Mouse (Mus musculus): Measurements from ENCODE around the gene Ddx39.

The Ddx39 gene

DNA sequence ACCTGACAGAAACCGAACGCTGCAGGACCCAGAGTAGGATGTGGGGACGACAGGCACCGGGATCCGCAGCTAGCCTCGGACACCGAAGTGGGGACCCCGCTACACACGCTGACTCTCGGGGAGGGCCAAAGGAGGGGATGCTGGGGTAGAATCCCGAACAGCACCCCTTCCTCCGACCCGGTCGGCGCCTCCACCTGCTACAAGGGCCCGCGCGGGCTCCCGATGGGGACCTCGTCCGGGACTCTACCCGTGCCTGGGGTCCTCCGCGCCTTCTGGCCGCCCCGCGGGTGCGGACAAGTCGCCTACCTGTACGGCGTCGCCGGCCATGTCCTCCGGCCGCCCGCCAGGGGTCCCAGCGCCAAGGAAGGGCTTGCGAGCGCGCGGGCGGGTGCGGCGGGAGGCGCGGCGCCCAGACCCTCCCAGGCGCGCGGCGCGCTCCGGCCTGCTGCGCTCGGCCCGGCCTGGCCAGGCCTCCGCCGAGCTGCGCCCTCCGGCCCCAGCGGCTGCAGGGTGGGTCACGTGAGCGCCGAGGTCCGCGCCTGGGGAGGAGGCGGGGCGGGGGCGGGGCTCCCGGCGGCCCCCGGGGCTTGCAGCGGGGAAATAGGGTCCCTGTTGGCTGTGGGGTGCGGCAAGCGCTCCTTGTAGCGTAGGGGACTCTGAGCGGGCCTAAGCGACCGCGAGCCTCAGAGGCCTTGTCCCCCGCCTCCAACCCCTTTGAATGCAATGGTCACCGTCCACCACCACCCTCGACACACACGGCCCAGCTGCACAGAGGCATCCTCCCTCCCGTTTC, 16.1 kb upstream of the Ddx39 start, which contains the start of gene Pkn1:
Gene Pkn1, minus strand, starts transcription at position 519 of the 793 bp plus-strand sequence.
- peak; percentile 68 to 82 for DNase-seq (ENCODE audit: low spot score in 2 of 2)

DNA sequence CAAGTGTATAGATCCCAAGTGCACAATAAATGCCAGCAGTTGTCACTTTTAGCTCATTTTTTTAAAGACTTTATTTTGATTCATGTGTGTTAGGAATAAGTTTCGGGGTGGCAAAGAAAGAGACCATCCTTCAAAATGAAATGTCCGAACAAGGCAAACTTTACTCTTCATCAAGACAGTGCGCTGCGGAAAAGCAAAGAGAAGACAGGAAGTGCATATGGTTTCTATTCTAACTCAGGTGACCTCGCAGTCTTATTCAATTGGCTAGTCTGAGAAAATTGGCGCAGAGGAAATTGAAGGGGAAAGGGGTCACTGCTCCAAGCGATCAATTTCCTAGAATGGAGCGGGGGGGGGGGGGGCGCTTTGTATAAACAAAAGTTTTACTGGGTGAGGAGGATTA, 15.4 kb upstream of the Ddx39 start:
- no peak for DNase-seq (ENCODE audit: low spot score in 2 of 2)

DNA sequence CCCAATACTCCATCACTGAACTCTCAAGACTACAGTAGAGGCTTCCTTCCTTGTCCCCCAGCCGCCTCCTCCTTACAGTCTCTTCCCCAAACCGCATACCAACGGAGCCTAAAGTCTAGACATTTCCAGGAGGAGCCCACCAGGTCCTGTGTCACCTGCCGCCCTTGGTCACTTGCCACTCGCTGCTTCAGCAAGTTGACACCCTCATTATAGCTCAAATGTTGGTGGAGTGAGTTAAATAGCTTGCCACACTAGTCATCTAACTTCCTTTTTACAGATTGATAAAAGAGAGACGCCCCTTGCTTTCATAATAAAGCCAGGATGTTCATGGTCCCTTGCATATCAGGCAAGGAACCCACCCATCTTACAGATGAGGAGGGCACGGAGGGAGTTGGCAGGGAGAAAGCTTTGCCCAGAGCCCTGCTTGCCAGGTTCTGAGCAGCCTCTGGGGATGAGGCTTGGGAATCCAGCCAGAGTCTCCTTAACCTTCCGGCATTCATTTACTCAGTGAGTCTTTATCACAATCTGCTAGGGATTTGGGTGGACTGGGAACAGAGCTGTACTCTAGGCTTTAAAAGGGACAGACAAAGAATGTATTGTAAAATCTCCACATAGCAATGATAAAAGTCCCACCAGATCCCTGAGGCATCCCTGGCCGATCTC, 14.4 kb upstream of the Ddx39 start:
- DNase-seq (ENCODE audit: low spot score in 2 of 2): no peak

DNA sequence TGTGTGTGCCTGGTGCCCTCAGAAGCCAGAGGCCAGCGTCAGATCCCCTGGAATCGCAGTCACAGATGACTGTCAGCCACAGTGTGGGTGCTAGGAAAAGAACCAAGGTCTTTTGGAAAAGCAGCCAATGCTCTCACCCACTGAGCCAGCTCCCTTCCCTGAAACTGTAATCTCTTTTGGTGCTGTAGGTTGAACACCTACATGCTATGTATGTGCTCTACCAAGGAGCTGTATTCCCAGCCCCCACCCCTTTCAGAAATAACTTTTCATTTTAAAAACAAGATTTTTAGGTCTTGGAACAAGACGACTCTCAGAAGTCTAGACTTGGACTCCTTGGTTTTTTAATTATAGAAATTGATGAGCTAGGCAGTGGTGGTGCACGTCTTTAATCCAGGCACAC, 11.6 kb upstream of the Ddx39 start:
- DNase-seq (ENCODE audit: low spot score in 2 of 2): no peak

DNA sequence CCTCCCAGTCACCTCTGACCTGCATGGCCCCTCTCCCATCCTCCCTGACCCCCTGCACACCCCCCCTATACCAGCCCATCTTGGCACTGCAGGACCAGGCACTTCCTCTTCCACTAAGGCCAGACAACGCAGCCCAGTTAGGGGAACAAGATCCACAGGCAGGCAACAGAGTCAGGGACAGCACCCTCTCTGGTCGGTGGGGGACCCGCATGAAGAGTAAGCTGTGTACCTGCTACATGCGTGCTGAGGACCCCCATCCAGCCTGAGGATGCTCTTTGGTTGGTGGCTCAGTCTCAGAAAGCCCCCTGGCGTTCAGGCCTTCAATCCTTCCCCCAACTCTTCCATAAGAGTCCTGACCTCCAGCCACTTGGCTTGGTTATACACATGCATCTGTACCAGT, 8.6 kb upstream of the Ddx39 start:
- DNase-seq (ENCODE audit: low spot score in 2 of 2): no peak

DNA sequence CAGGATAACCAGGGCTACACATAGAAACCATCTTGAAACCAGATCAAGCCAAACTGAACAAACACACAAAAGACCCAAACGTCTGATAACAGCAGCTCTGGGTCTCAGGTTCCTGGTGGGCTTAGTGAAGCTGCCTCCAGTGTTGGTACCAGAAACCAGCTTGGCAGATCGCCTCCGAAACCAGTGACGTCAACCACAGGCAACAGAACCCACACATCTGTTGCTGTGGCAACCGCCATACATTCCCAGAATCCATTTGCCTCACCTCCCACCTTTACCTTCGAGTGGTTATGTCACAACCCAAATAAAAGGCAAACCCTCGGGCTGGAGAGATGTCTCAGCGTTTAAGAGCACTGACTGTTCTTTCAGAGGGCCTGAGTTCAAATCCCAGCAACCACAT, 7.4 kb upstream of the Ddx39 start:
- DNase-seq (ENCODE audit: low spot score in 2 of 2): no peak

DNA sequence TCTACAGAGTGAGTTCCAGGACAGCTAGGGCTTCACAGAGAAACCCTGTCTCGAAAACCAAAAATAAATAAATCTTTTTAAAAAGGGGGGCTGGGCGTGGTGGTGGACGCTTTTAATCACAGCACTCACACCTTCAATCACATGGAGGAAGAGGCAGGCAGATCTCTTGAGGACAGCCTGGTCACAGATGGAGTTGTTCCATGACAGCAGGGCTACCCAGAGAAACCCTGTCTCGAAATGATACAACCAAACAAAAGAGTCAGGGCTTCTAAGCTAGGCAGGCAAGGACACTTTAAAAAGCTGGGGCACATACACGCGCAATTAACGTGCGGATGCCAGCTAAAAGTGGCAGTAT, 324 bp upstream of the Ddx39 start:
- no peak for DNase-seq (ENCODE audit: low spot score in 2 of 2)

DNA sequence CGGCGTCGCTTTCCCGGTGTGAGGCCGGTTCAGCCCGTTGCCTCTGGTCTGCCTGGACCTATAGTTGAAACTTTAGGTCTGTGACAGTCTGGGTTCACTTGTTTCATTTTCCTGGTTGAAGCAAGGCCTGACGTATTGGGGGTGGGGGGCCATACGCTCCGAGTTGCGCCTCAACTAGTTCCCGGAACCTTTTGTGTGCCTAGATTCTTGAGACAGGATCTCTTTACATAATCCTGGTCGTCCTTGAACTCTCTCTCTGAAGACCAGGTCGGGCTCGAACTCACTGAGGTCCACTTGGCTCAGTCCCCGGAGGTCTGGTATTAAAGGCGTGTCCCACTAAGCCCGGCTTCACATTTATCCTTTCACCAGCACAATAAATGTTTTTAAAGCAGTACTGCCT, 794 bp downstream of the Ddx39 start:
- no peak for DNase-seq (ENCODE audit: low spot score in 2 of 2)

DNA sequence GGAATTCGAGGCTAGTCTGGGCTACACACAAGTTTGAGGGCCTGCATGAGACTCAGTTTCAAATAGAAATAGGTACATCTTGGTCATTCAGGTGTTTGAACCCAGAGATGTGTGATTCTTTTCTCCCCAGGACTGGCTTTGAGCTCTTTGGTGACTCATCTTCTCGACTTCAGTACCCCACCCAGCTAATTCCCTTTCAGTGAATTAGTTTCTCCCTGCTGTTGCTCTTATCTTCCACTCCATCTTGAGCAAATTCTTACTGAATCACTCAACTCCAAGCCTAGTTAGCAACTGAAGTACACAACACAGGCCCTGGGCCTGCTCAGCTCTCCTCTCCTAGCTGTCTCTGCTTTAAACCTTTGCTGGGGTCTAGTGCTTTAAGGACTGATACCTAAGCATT, 1.6 kb downstream of the Ddx39 start:
- no peak for DNase-seq (ENCODE audit: low spot score in 2 of 2)

DNA sequence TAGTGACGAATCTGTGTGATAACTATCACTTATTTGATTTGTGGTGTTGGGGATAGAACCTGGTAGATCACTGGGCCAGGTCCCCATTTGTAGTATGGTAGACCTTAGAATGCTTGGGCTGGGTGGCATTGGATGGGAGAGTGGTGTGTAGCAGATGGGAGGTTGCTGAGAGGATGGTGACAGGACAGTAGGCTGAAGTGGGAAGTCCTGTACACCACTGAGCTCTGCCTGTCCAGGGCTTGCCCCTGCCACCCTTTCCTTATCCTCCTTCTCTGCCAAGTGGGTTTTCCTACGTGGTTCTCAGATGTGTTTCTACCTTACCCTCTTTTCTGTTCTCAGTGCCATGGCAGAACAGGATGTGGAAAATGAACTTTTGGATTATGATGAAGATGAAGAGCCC, 4.1 kb downstream of the Ddx39 start:
- DNase-seq (ENCODE audit: low spot score in 2 of 2): no peak

DNA sequence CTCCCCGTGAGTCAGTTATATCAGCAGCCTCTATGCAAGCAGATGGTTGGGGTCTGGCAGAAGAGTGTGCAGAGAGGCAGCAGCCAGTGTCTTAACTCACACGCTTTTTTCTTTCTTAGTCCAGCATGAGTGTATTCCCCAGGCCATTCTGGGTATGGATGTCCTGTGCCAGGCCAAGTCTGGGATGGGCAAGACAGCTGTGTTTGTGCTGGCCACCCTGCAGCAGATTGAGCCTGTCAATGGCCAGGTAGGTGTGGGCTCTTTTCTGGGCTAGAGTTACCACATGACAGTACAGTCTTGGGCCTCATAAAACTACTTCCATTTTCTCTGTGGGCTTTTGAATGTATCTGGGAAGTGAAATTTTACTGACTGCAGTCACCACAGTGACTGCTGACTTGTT, 4.7 kb downstream of the Ddx39 start:
- DNase-seq (ENCODE audit: low spot score in 2 of 2): no peak

DNA sequence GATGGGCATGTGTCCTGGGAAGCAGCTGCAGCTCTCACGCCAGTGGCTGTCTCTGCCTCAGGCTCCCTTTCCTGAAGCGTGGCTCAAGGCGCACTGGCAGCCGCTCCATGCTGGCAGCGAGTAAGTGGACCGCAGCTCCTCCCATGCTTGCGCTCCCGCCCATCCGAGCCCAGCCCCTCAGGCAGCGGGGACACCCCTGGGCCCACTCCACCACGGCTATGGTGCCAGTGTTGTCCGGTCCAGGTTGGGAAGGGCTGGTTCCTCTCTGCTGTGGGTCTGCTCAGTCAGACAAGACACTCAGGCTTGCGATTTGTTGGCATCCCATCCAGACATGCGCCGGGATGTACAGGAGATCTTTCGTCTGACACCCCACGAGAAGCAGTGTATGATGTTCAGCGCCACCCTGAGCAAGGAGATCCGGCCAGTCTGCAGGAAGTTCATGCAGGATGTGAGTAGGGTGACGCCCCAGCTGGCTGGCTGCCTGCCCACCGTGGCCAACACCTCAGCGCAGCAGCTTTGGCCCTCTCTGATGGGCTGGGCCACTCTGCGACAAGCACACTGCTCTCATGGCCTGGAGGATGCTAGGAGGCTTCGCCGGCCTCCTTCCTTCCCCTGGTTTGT, 6.5 kb downstream of the Ddx39 start:
- peak in 1 of 2 experiments; percentile 48 for DNase-seq (ENCODE audit: low spot score in 2 of 2)

DNA sequence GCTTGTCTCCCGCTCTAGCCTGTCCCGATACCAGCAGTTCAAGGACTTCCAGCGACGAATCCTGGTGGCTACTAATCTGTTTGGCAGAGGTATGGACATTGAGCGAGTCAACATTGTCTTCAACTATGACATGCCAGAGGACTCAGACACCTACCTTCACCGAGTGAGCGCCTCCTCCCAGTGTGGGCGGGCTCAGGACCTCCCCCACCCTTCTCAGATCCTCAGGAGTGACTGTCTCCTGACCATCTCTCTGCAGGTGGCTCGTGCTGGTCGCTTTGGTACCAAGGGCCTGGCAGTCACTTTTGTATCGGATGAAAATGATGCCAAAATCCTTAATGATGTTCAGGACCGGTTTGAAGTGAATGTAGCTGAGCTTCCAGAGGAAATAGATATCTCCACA, 7.7 kb downstream of the Ddx39 start:
- DNase-seq (ENCODE audit: low spot score in 2 of 2): no peak

DNA sequence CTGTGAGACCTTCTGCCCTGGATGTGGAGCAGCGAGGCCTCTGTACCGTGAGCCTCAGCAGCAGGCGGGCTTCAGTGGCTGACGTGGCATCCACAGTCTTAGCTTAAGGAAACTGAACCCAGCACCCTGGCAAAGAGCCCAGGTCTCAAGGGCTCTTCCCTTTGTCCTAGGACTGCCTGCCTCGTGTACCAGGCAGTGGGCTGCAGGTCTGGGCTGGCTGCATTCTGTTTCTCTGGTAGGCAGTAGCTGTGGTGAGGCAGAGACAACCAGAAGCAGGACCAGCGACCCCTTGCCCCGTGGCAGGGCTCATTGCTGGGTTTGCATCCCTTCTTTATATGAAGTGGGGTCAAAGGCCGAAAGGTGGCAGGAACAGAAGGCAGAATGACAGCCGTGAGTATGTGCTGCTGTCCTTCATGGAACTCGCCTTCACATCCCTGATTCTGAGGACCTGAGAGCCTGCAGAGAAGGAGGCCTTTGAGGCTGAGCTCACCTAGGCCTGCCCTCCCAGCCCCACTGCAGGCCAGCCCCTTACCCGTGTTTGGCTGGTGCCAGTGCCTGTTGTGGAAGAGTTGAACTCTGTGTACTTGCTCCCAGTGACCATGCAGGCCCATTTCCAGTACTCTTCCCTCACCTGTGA, 8.6 kb downstream of the Ddx39 start:
- DNase-seq (ENCODE audit: low spot score in 2 of 2): no peak

DNA sequence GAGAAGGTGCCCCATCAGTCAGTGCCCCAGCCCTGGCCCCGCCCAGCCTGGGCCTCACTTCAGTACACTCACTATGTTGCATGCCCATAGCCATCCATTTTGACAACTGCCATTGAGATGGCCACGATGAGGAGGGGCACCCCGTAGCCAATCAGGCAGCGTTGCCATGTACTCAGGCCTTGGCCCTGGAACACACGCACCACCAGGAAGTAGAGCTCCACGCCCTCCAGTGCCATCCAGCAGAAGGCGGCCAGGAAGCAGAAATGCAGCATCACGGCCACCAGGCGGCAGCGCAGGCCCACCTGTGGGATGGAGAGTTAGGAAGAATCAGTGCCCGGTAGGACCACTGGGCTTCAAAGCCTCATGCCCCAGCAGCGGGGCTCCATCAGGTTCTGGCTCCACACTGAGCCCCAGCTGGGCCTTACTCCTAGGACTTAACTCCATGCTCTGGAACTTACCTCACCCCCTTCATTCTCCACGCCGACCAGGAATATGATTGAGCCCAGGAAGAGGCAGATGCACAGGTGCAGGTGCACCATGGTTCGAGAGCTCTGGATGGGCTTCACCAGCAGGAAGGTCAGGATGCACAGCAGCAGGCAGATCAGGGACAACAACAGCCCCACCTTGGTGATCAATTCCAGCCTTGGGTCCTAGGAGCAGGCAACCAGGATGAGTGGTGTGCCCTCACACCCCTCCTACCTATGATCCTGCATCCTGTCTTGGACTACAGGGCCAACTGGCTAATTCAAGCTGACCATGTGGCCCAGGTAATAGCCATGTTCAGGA, 9.9 kb downstream of the Ddx39 start:
- DNase-seq (ENCODE audit: low spot score in 2 of 2): peak; percentile 73 to 80

DNA sequence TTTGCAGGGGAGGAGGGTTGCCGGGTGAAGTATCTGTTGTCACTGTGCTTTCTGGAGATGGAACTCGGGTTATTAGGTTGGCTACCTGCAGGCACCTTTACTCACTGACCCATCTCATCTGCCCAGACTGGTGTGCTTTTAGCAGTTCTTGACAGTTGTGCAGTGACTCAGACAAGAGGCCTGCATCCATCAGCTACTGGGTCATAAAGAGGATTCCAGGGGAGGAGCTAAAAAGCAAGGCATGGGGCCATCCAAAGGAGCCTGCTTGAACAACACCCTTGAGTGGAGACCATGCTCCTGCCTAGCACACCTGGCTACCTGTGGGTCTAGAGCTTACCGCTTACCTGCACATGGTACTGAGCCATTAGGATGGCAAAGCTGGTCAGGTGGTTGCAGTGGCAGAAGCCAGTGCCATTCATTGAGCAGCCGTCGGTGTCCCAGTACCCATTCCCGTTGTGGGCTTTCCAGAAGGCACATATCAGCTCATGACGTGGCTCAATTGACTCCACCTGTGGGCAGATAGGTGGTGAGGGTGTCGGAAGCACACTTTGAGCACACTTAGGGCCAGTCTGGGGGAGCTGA, 10.6 kb downstream of the Ddx39 start:
- DNase-seq (ENCODE audit: low spot score in 2 of 2): no peak

DNA sequence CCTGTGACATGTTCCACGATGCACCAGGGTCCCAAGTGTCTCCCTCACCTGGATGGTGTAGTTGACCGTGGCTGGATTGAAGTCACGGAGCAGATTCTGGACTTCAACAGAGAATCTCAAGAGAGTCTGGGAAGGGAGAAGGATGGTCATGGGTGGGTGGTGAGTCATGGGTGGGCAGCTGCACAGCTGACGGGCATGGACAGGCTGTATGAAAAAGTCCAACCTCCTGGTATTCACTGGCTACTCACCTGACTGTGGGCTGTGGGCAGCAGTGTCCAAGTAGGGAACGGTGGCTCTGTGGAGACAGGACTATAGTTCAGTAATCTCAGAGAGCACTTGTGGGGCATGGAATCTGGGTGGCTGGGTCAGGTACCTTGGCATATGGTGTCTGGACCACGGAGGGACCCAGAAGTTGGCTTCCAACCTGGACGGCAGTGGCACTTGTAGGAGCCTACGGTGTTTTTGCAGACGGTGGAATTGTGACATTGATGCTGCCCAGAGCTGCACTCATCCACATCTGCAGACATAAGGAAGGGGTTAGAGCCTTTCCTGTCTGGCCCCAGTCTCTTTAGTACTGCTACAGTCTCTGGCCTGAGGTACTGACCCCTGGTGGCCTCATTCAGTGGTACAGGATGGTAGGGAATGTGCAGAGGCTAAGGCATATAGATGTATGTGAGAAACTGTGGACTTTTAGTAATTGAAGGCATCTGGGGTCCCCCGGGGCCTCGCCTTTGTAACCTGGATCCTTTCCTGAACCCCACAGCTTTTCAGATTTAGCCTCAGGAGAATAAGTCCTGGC, 14.2 kb downstream of the Ddx39 start:
- no peak for DNase-seq (ENCODE audit: low spot score in 2 of 2)

DNA sequence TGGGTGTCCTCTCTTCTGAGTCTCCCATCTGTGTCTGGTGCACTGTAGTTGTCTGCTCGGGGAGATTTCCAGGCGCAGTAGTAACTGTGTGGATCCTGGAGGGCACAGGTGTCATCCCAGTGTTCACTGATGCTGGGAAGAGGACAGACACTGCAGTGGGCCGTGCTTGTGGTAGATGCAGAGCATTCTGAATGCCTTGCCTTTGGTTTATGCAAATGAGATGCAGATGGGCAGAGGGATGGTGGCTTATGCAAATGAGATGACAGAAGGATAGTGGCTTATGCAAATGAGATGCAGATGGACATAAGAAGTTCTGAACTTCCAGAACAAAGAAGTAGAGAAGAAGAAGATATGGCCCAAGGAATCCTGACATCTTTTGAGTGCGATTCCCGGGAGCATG, 16.9 kb downstream of the Ddx39 start:
- no peak for DNase-seq (ENCODE audit: low spot score in 2 of 2)

DNA sequence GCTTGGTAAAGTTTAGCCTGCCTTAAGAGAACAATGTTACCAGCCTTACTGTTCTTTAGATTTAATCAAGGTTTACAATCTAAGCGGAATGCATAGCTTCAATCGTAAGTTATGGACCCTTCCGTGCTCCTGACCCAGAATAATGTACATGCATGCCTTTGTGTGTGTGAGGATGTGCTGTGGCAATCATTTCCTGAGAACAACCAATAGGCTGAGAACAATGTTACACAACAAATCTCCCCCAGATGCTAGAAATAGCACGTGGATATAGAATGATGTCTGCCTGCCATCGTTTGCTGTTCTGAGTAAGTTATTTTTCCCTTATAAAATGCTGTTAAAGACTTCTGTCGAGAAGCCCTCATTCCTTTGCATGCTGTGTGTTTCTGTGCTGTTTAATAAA, 17.9 kb downstream of the Ddx39 start:
- no peak for DNase-seq (ENCODE audit: low spot score in 2 of 2)

DNA sequence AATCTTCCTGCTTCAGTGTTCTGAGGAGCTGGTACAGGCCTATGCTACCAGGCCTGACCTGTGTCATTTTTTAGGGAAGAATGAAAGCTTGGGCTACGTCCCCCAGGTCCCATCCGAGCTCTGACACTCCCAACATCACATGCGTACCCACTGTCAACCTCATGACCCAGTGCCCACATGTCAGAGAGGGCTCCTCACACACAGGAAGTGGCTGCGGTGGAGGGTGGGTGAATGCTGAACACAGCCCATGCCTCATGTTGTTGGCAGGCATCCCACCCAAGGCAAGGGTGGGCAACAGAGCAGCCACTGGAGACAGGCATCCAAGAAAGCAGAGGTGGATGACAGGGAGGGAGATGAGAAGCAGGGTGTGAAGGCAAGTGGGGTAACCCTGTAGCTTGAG, 21.7 kb downstream of the Ddx39 start:
- no peak for DNase-seq (ENCODE audit: low spot score in 2 of 2)

DNA sequence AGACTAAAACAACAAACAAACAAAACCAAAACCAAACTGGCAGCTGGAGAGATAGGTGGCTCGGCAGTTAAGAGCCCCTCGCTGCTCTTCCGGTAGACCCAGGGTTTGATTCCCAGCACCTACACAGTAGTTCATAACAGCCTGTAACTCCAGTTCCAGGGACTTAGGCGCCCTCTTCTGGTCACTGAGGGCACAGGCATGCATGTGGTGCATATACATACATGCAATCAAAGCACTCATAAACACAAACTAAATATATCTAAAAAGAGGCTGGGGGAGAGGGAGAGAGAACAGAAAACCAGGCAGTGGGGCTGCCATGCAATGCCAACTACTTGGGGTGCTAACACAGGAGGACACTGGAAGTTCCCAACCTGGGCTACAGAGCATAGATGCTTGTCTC, 22.4 kb downstream of the Ddx39 start:
- DNase-seq (ENCODE audit: low spot score in 2 of 2): no peak

Data from urinary bladder, postnatal 36 days (tissue).